Mouse (Mus musculus): ENCODE measurements at regions not wholly inside any gene's neighbourhood (a gene's known extent, or its start where the extent isn't known, plus 50 kb on each side); places are given as distances from the start of the nearest gene placed in this dataset.

- H3K27me3 ChIP-seq (ENCODE audit: control insufficient read depth, insufficient read depth, low read depth, low read length): no peaks in the 10 kb centered on the region
- no peaks in the 10 kb centered on the region for H3K4me1 ChIP-seq (ENCODE audit: control insufficient read depth, low read depth, low read length)
- ATAC-seq (ENCODE audit: low read depth): no peak
- no peak overlapping the region for H3K27ac ChIP-seq (ENCODE audit: low read length)
- H3K36me3 ChIP-seq (ENCODE audit: control insufficient read depth, insufficient read depth): no peaks in the 10 kb centered on the region
- H3K4me3 ChIP-seq (ENCODE audit: low read depth, low read length): no peak overlapping the region
- no peaks in the 10 kb centered on the region for H3K9me3 ChIP-seq (replicated peaks; ENCODE audit: control insufficient read depth, low read length)
- 60% methylated on average over 19 of the region's 19 CpGs for WGBS (ENCODE audit: insufficient replicate concordance)
- no peak overlapping the region for H3K4me2 ChIP-seq (ENCODE audit: low read depth, low read length)
- H3K9ac ChIP-seq (ENCODE audit: low read depth, low read length): no peak overlapping the region
Measured at GRCm38 (mm10) chr19:15614648-15615561, 332.2 kb downstream of the Psat1 start.

GRCm38 (mm10) chr19:15611137-15611758 lies 335.9 kb downstream of the Psat1 start:
- Histone ChIP-seq H3K27me3 (ENCODE audit: control insufficient read depth, insufficient read depth, low read depth, low read length) (no peaks in the 10 kb centered on the region), H3K4me1 (ENCODE audit: control insufficient read depth, low read depth, low read length) (no peaks in the 10 kb centered on the region), H3K4me3 (ENCODE audit: low read depth, low read length) (no peak overlapping the region), H3K27ac (ENCODE audit: low read length) (no peak overlapping the region), H3K36me3 (ENCODE audit: control insufficient read depth, insufficient read depth) (no peaks in the 10 kb centered on the region), H3K9ac (ENCODE audit: low read depth, low read length) (no peak overlapping the region), H3K9me3 (replicated peaks; ENCODE audit: control insufficient read depth, low read length) (no peaks in the 10 kb centered on the region), H3K4me2 (ENCODE audit: low read depth, low read length) (no peak overlapping the region)
- no peak for ATAC-seq (ENCODE audit: low read depth)
- 65% methylated on average over 13 of the region's 13 CpGs for WGBS (ENCODE audit: insufficient replicate concordance)

GRCm38 (mm10) chr19:15606440-15606839 lies 340.7 kb downstream of the Psat1 start:
- Histone ChIP-seq H3K27ac (ENCODE audit: low read length) (no peak overlapping the region), H3K9ac (ENCODE audit: low read depth, low read length) (no peak overlapping the region), H3K9me3 (replicated peaks; ENCODE audit: control insufficient read depth, low read length) (no peaks in the 10 kb centered on the region), H3K27me3 (ENCODE audit: control insufficient read depth, insufficient read depth, low read depth, low read length) (no peaks in the 10 kb centered on the region), H3K36me3 (ENCODE audit: control insufficient read depth, insufficient read depth) (no peaks in the 10 kb centered on the region), H3K4me3 (ENCODE audit: low read depth, low read length) (no peak overlapping the region), H3K4me2 (ENCODE audit: low read depth, low read length) (no peak overlapping the region), H3K4me1 (ENCODE audit: control insufficient read depth, low read depth, low read length) (no peaks in the 10 kb centered on the region)
- ATAC-seq (ENCODE audit: low read depth): no peak
- WGBS (ENCODE audit: insufficient replicate concordance): 74% methylated on average over 4 of the region's 4 CpGs

- no peak overlapping the region for H3K4me3 ChIP-seq (ENCODE audit: low read depth, low read length)
- H3K9me3 ChIP-seq (replicated peaks; ENCODE audit: control insufficient read depth, low read length): no peaks in the 10 kb centered on the region
- H3K27ac ChIP-seq (ENCODE audit: low read length): no peak overlapping the region
- H3K36me3 ChIP-seq (ENCODE audit: control insufficient read depth, insufficient read depth): no peaks in the 10 kb centered on the region
- H3K27me3 ChIP-seq (ENCODE audit: control insufficient read depth, insufficient read depth, low read depth, low read length): no peaks in the 10 kb centered on the region
- 36% methylated on average over 2 of the region's 2 CpGs for WGBS (ENCODE audit: insufficient replicate concordance)
- H3K4me2 ChIP-seq (ENCODE audit: low read depth, low read length): no peak overlapping the region
- H3K9ac ChIP-seq (ENCODE audit: low read depth, low read length): no peak overlapping the region
- no peak for ATAC-seq (ENCODE audit: low read depth)
- no peaks in the 10 kb centered on the region for H3K4me1 ChIP-seq (ENCODE audit: control insufficient read depth, low read depth, low read length)
Measured at GRCm38 (mm10) chr19:15592821-15593220, 354.3 kb downstream of the Psat1 start.

- Histone ChIP-seq H3K4me3 (ENCODE audit: low read depth, low read length) (no peak overlapping the region), H3K27me3 (ENCODE audit: control insufficient read depth, insufficient read depth, low read depth, low read length) (no peaks in the 10 kb centered on the region), H3K27ac (ENCODE audit: low read length) (no peak overlapping the region), H3K9me3 (replicated peaks; ENCODE audit: control insufficient read depth, low read length) (no peaks in the 10 kb centered on the region), H3K4me1 (ENCODE audit: control insufficient read depth, low read depth, low read length) (no peaks in the 10 kb centered on the region), H3K4me2 (ENCODE audit: low read depth, low read length) (no peak overlapping the region), H3K9ac (ENCODE audit: low read depth, low read length) (no peak overlapping the region), H3K36me3 (ENCODE audit: control insufficient read depth, insufficient read depth) (no peaks in the 10 kb centered on the region)
- ATAC-seq (ENCODE audit: low read depth): no peak
- WGBS (ENCODE audit: insufficient replicate concordance): 59% methylated on average over 15 of the region's 15 CpGs
Measured at GRCm38 (mm10) chr19:15583782-15584693, 363.1 kb downstream of the Psat1 start.

GRCm38 (mm10) chr19:15583106-15583781 lies 363.9 kb downstream of the Psat1 start:
- WGBS (ENCODE audit: insufficient replicate concordance): 67% methylated on average over 8 of the region's 8 CpGs
- H3K36me3 ChIP-seq (ENCODE audit: control insufficient read depth, insufficient read depth): no peaks in the 10 kb centered on the region
- H3K9me3 ChIP-seq (replicated peaks; ENCODE audit: control insufficient read depth, low read length): no peaks in the 10 kb centered on the region
- H3K4me3 ChIP-seq (ENCODE audit: low read depth, low read length): no peak overlapping the region
- no peak overlapping the region for H3K4me2 ChIP-seq (ENCODE audit: low read depth, low read length)
- H3K4me1 ChIP-seq (ENCODE audit: control insufficient read depth, low read depth, low read length): no peaks in the 10 kb centered on the region
- no peaks in the 10 kb centered on the region for H3K27me3 ChIP-seq (ENCODE audit: control insufficient read depth, insufficient read depth, low read depth, low read length)
- no peak overlapping the region for H3K27ac ChIP-seq (ENCODE audit: low read length)
- H3K9ac ChIP-seq (ENCODE audit: low read depth, low read length): no peak overlapping the region
- ATAC-seq (ENCODE audit: low read depth): no peak

GRCm38 (mm10) chr19:15571204-15571603 lies 375.9 kb downstream of the Psat1 start:
- no peak overlapping the region for H3K4me2 ChIP-seq (ENCODE audit: low read depth, low read length)
- no peaks in the 10 kb centered on the region for H3K36me3 ChIP-seq (ENCODE audit: control insufficient read depth, insufficient read depth)
- no peak overlapping the region for H3K27ac ChIP-seq (ENCODE audit: low read length)
- no peak overlapping the region for H3K9ac ChIP-seq (ENCODE audit: low read depth, low read length)
- no peaks in the 10 kb centered on the region for H3K9me3 ChIP-seq (replicated peaks; ENCODE audit: control insufficient read depth, low read length)
- 68% methylated on average over 9 of the region's 9 CpGs for WGBS (ENCODE audit: insufficient replicate concordance)
- H3K4me3 ChIP-seq (ENCODE audit: low read depth, low read length): no peak overlapping the region
- H3K27me3 ChIP-seq (ENCODE audit: control insufficient read depth, insufficient read depth, low read depth, low read length): no peaks in the 10 kb centered on the region
- H3K4me1 ChIP-seq (ENCODE audit: control insufficient read depth, low read depth, low read length): no peaks in the 10 kb centered on the region
- ATAC-seq (ENCODE audit: low read depth): no peak

GRCm38 (mm10) chr19:15561511-15561910 lies 385.6 kb downstream of the Psat1 start:
- 67% methylated on average over 5 of the region's 5 CpGs for WGBS (ENCODE audit: insufficient replicate concordance)

More at GRCm38 (mm10) chr19:15561511-15561910, 385.6 kb downstream of the Psat1 start:
- no peak overlapping the region for H3K27ac ChIP-seq (ENCODE audit: low read length)
- no peak for ATAC-seq (ENCODE audit: low read depth)
- no peak overlapping the region for H3K9ac ChIP-seq (ENCODE audit: low read depth, low read length)
- H3K4me2 ChIP-seq (ENCODE audit: low read depth, low read length): no peak overlapping the region
- H3K4me1 ChIP-seq (ENCODE audit: control insufficient read depth, low read depth, low read length): no peaks in the 10 kb centered on the region
- no peaks in the 10 kb centered on the region for H3K27me3 ChIP-seq (ENCODE audit: control insufficient read depth, insufficient read depth, low read depth, low read length)
- H3K4me3 ChIP-seq (ENCODE audit: low read depth, low read length): no peak overlapping the region
- no peaks in the 10 kb centered on the region for H3K36me3 ChIP-seq (ENCODE audit: control insufficient read depth, insufficient read depth)
- no peaks in the 10 kb centered on the region for H3K9me3 ChIP-seq (replicated peaks; ENCODE audit: control insufficient read depth, low read length)

All from liver, embryonic 16.5 days (tissue).